Mouse (Mus musculus) MEL (cell line): ENCODE data around the gene Hoxc9. TPM values are rescaled to one million over a fixed set of nuclear protein-coding genes. Genes with fewer than 3 reads are reported as not detected.

Experiments used
- DNase-seq: peaks from one replicate; pipeline ENCODE4 v3.0.0; 2011; ENCODE audit warnings: low read depth, low spot score
- H3K27ac ChIP-seq: 2 replicates; pipeline ENCODE4 v1.5.1; 2012; ENCODE audit warnings: low read depth, mild to moderate bottlenecking, control low read depth, low read length, moderate library complexity; ENCODE audit not compliant: control insufficient read depth
- H3K27me3 ChIP-seq, 2 experiments: fragments of 150-350 bp in 1 of 2; sonication (generic) in 1 of 2; 2 replicates each; pipeline ENCODE4 v1.6.1; 2012; ENCODE audit warnings: low read length in 2 of 2, mild to moderate bottlenecking in 2 of 2, improper control_type of control experiment in 1 of 2, moderate library complexity in 1 of 2; ENCODE audit not compliant: insufficient read depth in 2 of 2, control insufficient read depth in 1 of 2
- H3K36me3 ChIP-seq, 2 experiments: 2 replicates each; pipeline ENCODE4 v1.6.1; 2012 to 2014; ENCODE audit warnings: low read length in 2 of 2, improper control_type of control experiment in 1 of 2, inconsistent platforms in 1 of 2, mild to moderate bottlenecking in 1 of 2; ENCODE audit not compliant: insufficient read depth in 2 of 2, control insufficient read depth in 1 of 2
- H3K4me1 ChIP-seq, 2 experiments: fragments of 150-350 bp in 1 of 2; sonication (generic) in 1 of 2; 2 replicates each; pipeline ENCODE4 v1.6.1; 2012; ENCODE audit warnings: low read length in 2 of 2, improper control_type of control experiment in 1 of 2, mild to moderate bottlenecking in 1 of 2; ENCODE audit not compliant: insufficient read depth in 2 of 2, control insufficient read depth in 1 of 2
- H3K4me3 ChIP-seq, 2 experiments: fragments of 150-350 bp in 1 of 2; sonication (generic) in 1 of 2; 2 replicates each; pipeline ENCODE4 v1.5.1; 2012; ENCODE audit warnings: low read depth in 2 of 2, low read length in 2 of 2, mild to moderate bottlenecking in 2 of 2, moderate library complexity in 2 of 2, control low read depth in 1 of 2, improper control_type of control experiment in 1 of 2; ENCODE audit not compliant: control insufficient read depth in 1 of 2, insufficient read depth in 1 of 2
- H3K79me2 ChIP-seq: 2 replicates; pipeline ENCODE4 v1.6.1; 2012; ENCODE audit warnings: mild to moderate bottlenecking, low read length, moderate library complexity; ENCODE audit not compliant: control insufficient read depth, poor library complexity, insufficient read depth
- H3K9ac ChIP-seq: 2 replicates; pipeline ENCODE4 v1.6.1; 2012; ENCODE audit warnings: low read depth, mild to moderate bottlenecking, control low read depth, low read length, moderate library complexity; ENCODE audit not compliant: control insufficient read depth, poor library complexity, severe bottlenecking
- H3K9me3 ChIP-seq: fragments of 150-350 bp; sonication (generic); replicated peaks from 2 replicates; pipeline ENCODE4 v1.6.1; 2012; ENCODE audit warnings: mild to moderate bottlenecking, low read length, improper control_type of control experiment, moderate library complexity; ENCODE audit not compliant: insufficient read depth
- BHLHE40 ChIP-seq: IDR thresholded peaks from 2 replicates; pipeline ENCODE4 v1.6.1; 2012; ENCODE audit warnings: low read depth, mild to moderate bottlenecking, inconsistent platforms, low read length, improper control_type of control experiment, borderline replicate concordance
- CHD1 ChIP-seq: IDR thresholded peaks from 2 replicates; pipeline ENCODE4 v1.6.1; 2012; ENCODE audit warnings: low read depth, mild to moderate bottlenecking, inconsistent platforms, low read length, improper control_type of control experiment
- CTCF ChIP-seq, 3 experiments: IDR thresholded peaks in 2 of 3; conservative IDR thresholded peaks in 1 of 3; 2 replicates each; pipeline ENCODE4 v1.5.1; 2011 to 2012; ENCODE audit warnings: low read length in 3 of 3, low read depth in 2 of 3, mild to moderate bottlenecking in 2 of 3, improper control_type of control experiment in 1 of 3, inconsistent platforms in 1 of 3, mixed read lengths in 1 of 3, moderate library complexity in 1 of 3; ENCODE audit not compliant: control insufficient read depth in 1 of 3, insufficient read depth in 1 of 3, poor library complexity in 1 of 3, severe bottlenecking in 1 of 3
- E2F4 ChIP-seq: IDR thresholded peaks from 2 replicates; pipeline ENCODE4 v1.6.1; 2011; ENCODE audit warnings: low read depth, low read length, improper control_type of control experiment, borderline replicate concordance
- ELF1 ChIP-seq: IDR thresholded peaks from 2 replicates; pipeline ENCODE4 v1.6.1; 2014; ENCODE audit warnings: low read depth, mild to moderate bottlenecking, inconsistent platforms, low read length, improper control_type of control experiment, moderate library complexity
- EP300 ChIP-seq, 2 experiments: IDR thresholded peaks; 2 replicates each; pipeline ENCODE4 v1.6.1; 2011; ENCODE audit warnings: improper control_type of control experiment in 2 of 2, low read length in 2 of 2, low read depth in 1 of 2, mild to moderate bottlenecking in 1 of 2
- KAT2A ChIP-seq: conservative IDR thresholded peaks from 2 replicates; pipeline ENCODE4 v1.6.1; 2012; ENCODE audit warnings: low read depth, low read length, improper control_type of control experiment, inconsistent platforms
- MEF2A ChIP-seq: IDR thresholded peaks from 2 replicates; pipeline ENCODE4 v1.6.1; 2014; ENCODE audit warnings: low read depth, mild to moderate bottlenecking, inconsistent platforms, low read length, improper control_type of control experiment; ENCODE audit not compliant: poor library complexity, insufficient replicate concordance, severe bottlenecking; ENCODE audit errors: extremely low read depth
- MYB ChIP-seq: IDR thresholded peaks from 2 replicates; pipeline ENCODE4 v1.6.1; 2011; ENCODE audit warnings: mild to moderate bottlenecking, low read depth, low read length, improper control_type of control experiment
- NRF1 ChIP-seq: IDR thresholded peaks from 2 replicates; pipeline ENCODE4 v1.6.1; 2014; ENCODE audit warnings: low read depth, mild to moderate bottlenecking, inconsistent platforms, low read length, improper control_type of control experiment, moderate library complexity; ENCODE audit not compliant: poor library complexity, insufficient read depth, severe bottlenecking
- POLR2AphosphoS2 ChIP-seq: IDR thresholded peaks from 2 replicates; pipeline ENCODE4 v1.6.1; 2011; ENCODE audit warnings: low read length, improper control_type of control experiment
- RAD21 ChIP-seq: IDR thresholded peaks from 2 replicates; pipeline ENCODE4 v1.6.1; 2011; ENCODE audit warnings: mild to moderate bottlenecking, low read depth, low read length, improper control_type of control experiment
- RCOR1 ChIP-seq: IDR thresholded peaks from 2 replicates; pipeline ENCODE4 v1.6.1; 2012; ENCODE audit warnings: low read depth, mild to moderate bottlenecking, inconsistent platforms, low read length, improper control_type of control experiment
- SMC3 ChIP-seq: IDR thresholded peaks from 2 replicates; pipeline ENCODE4 v1.6.1; 2011; ENCODE audit warnings: low read depth, low read length, improper control_type of control experiment
- ZC3H11A ChIP-seq: IDR thresholded peaks from 2 replicates; pipeline ENCODE4 v1.6.1; 2012; ENCODE audit warnings: low read depth, mild to moderate bottlenecking, inconsistent platforms, low read length, improper control_type of control experiment
- polyA plus RNA-seq, 2 experiments: library from polyadenylated mRNA; stranded (reverse) in 1 of 2; unstranded in 1 of 2; fragments of >175 nt in 1 of 2; fragments of >200 nt in 1 of 2; gene quantifications; 2 replicates each; pipeline versions ENCODE4 v1.2.1 to v1.2.4; 2012; ENCODE audit warnings: low replicate concordance in 2 of 2, low read depth in 1 of 2; ENCODE audit not compliant: insufficient read length in 2 of 2, insufficient read depth in 1 of 2, missing spikeins in 1 of 2
- total RNA-seq: library from RNA; depleted of rRNA; stranded (reverse); fragments of 300-350 nt; gene quantifications from 2 replicates; pipeline ENCODE4 v1.2.3, GENCODE M21; 2012

The Hoxc9 gene
- total and polyA plus RNA-seq, 3 experiments: 4.1 to 400 (median 9.5) TPM

DNA sequence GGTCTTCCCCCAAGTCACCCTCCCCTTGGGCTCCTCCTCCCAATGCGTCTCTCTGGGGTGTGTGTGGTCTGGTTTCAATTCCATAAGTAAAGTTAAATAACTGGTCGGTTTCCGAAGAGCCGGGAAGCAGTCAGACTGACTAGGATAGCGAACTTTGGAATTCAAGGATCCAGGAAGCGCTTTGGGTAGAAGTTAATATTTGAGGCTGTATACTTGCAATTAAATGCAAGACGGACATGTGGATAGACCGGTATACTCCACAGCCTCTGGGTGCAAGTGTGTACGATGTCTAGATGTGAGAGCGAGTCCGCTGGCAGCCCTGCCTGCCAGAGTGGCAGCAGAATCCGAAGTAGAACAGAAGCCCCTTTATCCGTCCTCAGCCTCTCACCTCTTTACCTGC lies 13.7 kb upstream of the Hoxc9 start:
- Histone ChIP-seq H3K4me3 (no peak overlapping the region), H3K27ac (no peak overlapping the region), H3K9me3 (no peaks in the 10 kb centered on the region), H3K9ac (no peak overlapping the region), H3K27me3 (peaks cover 29 to 51% of the 10 kb centered on the region in 2 experiments), H3K36me3 (no peaks in the 10 kb centered on the region; a peak in 2 of 4 replicates), H3K4me1 (0 out of 4 replicates have a peak, but pooled peaks cover 0 to 4% of the 10 kb centered on the region in 2 experiments), H3K79me2 (peaks cover 9% of the 10 kb centered on the region)
- TF ChIP-seq RCOR1: no peak
- DNase-seq: no peak

DNA sequence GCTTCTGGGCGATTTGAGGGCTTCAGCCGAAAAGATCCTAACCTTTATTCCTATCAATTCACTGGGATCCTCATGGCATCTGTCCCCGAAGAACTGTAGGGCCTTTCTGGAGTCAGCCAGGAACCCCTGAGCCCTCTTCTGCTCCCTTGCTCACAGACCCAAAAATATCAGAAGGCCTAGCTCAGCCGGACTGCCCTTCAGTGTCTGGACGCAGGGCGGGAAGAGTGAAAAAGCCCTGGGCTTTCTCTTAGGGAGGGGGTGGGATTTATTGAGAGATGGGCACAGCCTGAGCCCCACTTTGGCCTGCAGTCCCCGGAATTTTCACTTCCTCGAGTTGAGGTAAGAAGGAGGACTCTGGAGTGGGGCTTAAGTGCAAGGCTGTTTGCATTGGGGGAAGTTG lies 13.0 kb upstream of the Hoxc9 start:
- peaks cover 26 to 46% of the 10 kb centered on the region in 2 experiments for H3K27me3 ChIP-seq
- H3K4me3 ChIP-seq: no peak overlapping the region
- H3K27ac ChIP-seq: no peak overlapping the region
- H3K9me3 ChIP-seq: no peaks in the 10 kb centered on the region
- peaks cover under 1 to 4% of the 10 kb centered on the region in 2 experiments; a peak in 1 of 4 replicates for H3K4me1 ChIP-seq
- no peaks in the 10 kb centered on the region; a peak in 2 of 4 replicates for H3K36me3 ChIP-seq
- peaks cover 15% of the 10 kb centered on the region for H3K79me2 ChIP-seq
- no peak overlapping the region for H3K9ac ChIP-seq
- no peak for DNase-seq
- TF ChIP-seq ELF1 (no peak), RCOR1 (no peak), BHLHE40 (no peak), ZC3H11A (no peak), CHD1 (no peak), EP300 (IDR thresholded peaks at IDR 0.05; ENCODE audit: low read depth in 1 of 2, low read length in 2 of 2) (no peak), MEF2A (no peak), E2F4 (no peak), MYB (no peak), KAT2A (no peak), NRF1 (no peak), POLR2AphosphoS2 (no peak), SMC3 (no peak), RAD21 (no peak), CTCF (IDR thresholded peaks at IDR 0.05 in 2 of 3, conservative IDR thresholded peaks at IDR 0.05 in 1 of 3; ENCODE audit: control insufficient read depth in 1 of 3, insufficient read depth in 1 of 3, low read depth in 2 of 3, low read length in 3 of 3, poor library complexity in 1 of 3, severe bottlenecking in 1 of 3) (no peak)
